22 mouse cellular contexts compared by ENCODE assay signal in genomic region chr8:106299686-106300085, GRCm38 (mm10). TPM values are rescaled to one million over a fixed set of nuclear protein-coding genes. Genes with fewer than 3 reads are reported as not detected.
DNase-seq lines count a peak whose midpoint lies in the region; ATAC-seq and TF ChIP-seq lines count a peak whose summit lies in the region.
"Had no signal": no experiment of that assay in that cellular context is flagged by ENCODE, and none has a peak within 500 bp of the region (broad histone marks: within the 10 kb centered on the region; RNA-seq: fewer than 3 reads in every experiment).

No protein-coding gene starts in this region.

- 85% methylated on average over 3 of the region's 3 CpGs for WGBS in forebrain, postnatal 0 days
- 91% methylated on average over 3 of the region's 3 CpGs for WGBS in forebrain, embryonic 14.5 days
- 88% methylated on average over 3 of the region's 3 CpGs for WGBS in intestine, postnatal 0 days
- WGBS in intestine, embryonic 15.5 days, result 88% methylated on average over 3 of the region's 3 CpGs
- WGBS in lung, postnatal 0 days, result 84% methylated on average over 3 of the region's 3 CpGs

- H3K27me3 ChIP-seq in forebrain, postnatal 0 days (ENCODE audit: insufficient read depth, low read length), result no peaks in the 10 kb centered on the region
- no peaks in the 10 kb centered on the region for H3K27me3 ChIP-seq in forebrain, embryonic 14.5 days (replicated peaks; ENCODE audit: control insufficient read depth, insufficient read depth, low read length)
- H3K27me3 ChIP-seq in intestine, postnatal 0 days (replicated peaks; ENCODE audit: control insufficient read depth, insufficient read depth, low read length), result no peaks in the 10 kb centered on the region
- H3K27me3 ChIP-seq in intestine, embryonic 15.5 days (replicated peaks), result no peaks in the 10 kb centered on the region
- H3K27me3 ChIP-seq in lung, postnatal 0 days (replicated peaks; ENCODE audit: insufficient read depth, low read length), result no peaks in the 10 kb centered on the region
- H3K27me3 ChIP-seq: embryonic facial prominence, embryonic 13.5 days; forebrain, embryonic 15.5 days; heart, embryonic 12.5 days; liver, embryonic 15.5 days had no signal

- no peak for DNase-seq in forebrain, postnatal 0 days
- no peak for DNase-seq in forebrain, embryonic 14.5 days (ENCODE audit: low spot score)
- no peak for DNase-seq in lung, postnatal 0 days (ENCODE audit: low spot score)
- no peak for DNase-seq in lung, postnatal 14 days
- DNase-seq in ZHBTc4 (ENCODE audit: low read depth, low spot score), result peak; percentile 57
- DNase-seq in thymus, postnatal 25 days, result no peak
- DNase-seq: adrenal gland, adult 8-10 months; cerebellum, adult 9-11 months; gastrocnemius, postnatal 36 days; kidney, adult 9 months; kidney, postnatal 36 days; lung, postnatal 36 days had no signal

- TF ChIP-seq EP300 in lung, postnatal 0 days (IDR thresholded peaks at IDR 0.05), result no peak

- H3K4me3 ChIP-seq in forebrain, postnatal 0 days (ENCODE audit: low read depth, low read length), result no peak overlapping the region
- H3K4me3 ChIP-seq in forebrain, embryonic 14.5 days (ENCODE audit: low read depth, low read length), result no peak overlapping the region
- no peak overlapping the region for H3K4me3 ChIP-seq in intestine, postnatal 0 days (ENCODE audit: low read depth, low read length)
- no peak overlapping the region for H3K4me3 ChIP-seq in intestine, embryonic 15.5 days (replicated peaks)
- no peak overlapping the region for H3K4me3 ChIP-seq in lung, postnatal 0 days (ENCODE audit: low read depth, low read length)
- H3K4me3 ChIP-seq: embryonic facial prominence, embryonic 13.5 days; forebrain, embryonic 15.5 days; heart, embryonic 12.5 days; limb, embryonic 12.5 days; liver, embryonic 15.5 days had no signal

- no peak overlapping the region for H3K9ac ChIP-seq in forebrain, postnatal 0 days
- no peak overlapping the region for H3K9ac ChIP-seq in forebrain, embryonic 14.5 days (ENCODE audit: low read length)
- H3K9ac ChIP-seq in intestine, postnatal 0 days (ENCODE audit: low read depth, low read length), result no peak overlapping the region
- H3K9ac ChIP-seq in intestine, embryonic 15.5 days, result no peak overlapping the region
- H3K9ac ChIP-seq in lung, postnatal 0 days (replicated peaks; ENCODE audit: low read depth), result no peak overlapping the region
- H3K9ac ChIP-seq: embryonic facial prominence, embryonic 13.5 days; forebrain, embryonic 15.5 days; heart, embryonic 12.5 days; limb, embryonic 12.5 days; liver, embryonic 15.5 days had no signal

- TF ChIP-seq CTCF in forebrain, postnatal 0 days (IDR thresholded peaks at IDR 0.05; ENCODE audit: low read depth), result peak; percentile 40; the same call in 1 of the 2 replicates
- TF ChIP-seq CTCF in intestine, postnatal 0 days (IDR thresholded peaks at IDR 0.05; ENCODE audit: low read depth), result peak; percentile 31; the same call in 1 of the 2 replicates
- TF ChIP-seq CTCF in lung, postnatal 0 days (IDR thresholded peaks at IDR 0.05), result peak; percentile 27

- no peaks in the 10 kb centered on the region for H3K36me3 ChIP-seq in forebrain, postnatal 0 days (ENCODE audit: insufficient read depth)
- no peaks in the 10 kb centered on the region for H3K36me3 ChIP-seq in forebrain, embryonic 14.5 days (ENCODE audit: control insufficient read depth, insufficient read depth, low read length)
- H3K36me3 ChIP-seq in intestine, postnatal 0 days (ENCODE audit: control insufficient read depth, insufficient read depth), result no peaks in the 10 kb centered on the region
- H3K36me3 ChIP-seq in intestine, embryonic 15.5 days, result no peaks in the 10 kb centered on the region
- H3K36me3 ChIP-seq in lung, postnatal 0 days (ENCODE audit: insufficient read depth, low read length), result no peaks in the 10 kb centered on the region
- H3K36me3 ChIP-seq: embryonic facial prominence, embryonic 13.5 days; forebrain, embryonic 15.5 days; heart, embryonic 12.5 days; limb, embryonic 12.5 days; liver, embryonic 15.5 days had no signal

- no peak overlapping the region for H3K27ac ChIP-seq in forebrain, postnatal 0 days (ENCODE audit: low read depth, low read length)
- H3K27ac ChIP-seq in forebrain, embryonic 14.5 days (ENCODE audit: low read depth, low read length), result no peak overlapping the region
- H3K27ac ChIP-seq in intestine, postnatal 0 days (ENCODE audit: low read depth, low read length), result no peak overlapping the region
- H3K27ac ChIP-seq in intestine, embryonic 15.5 days, result no peak overlapping the region
- H3K27ac ChIP-seq in lung, postnatal 0 days (ENCODE audit: low read length), result no peak overlapping the region
- H3K27ac ChIP-seq: embryonic facial prominence, embryonic 13.5 days; limb, embryonic 12.5 days; liver, embryonic 15.5 days had no signal

- H3K9me3 ChIP-seq in forebrain, postnatal 0 days (ENCODE audit: low read length), result no peaks in the 10 kb centered on the region
- H3K9me3 ChIP-seq in forebrain, embryonic 14.5 days (replicated peaks; ENCODE audit: control insufficient read depth, low read length), result no peaks in the 10 kb centered on the region
- H3K9me3 ChIP-seq in intestine, postnatal 0 days (ENCODE audit: control insufficient read depth), result no peaks in the 10 kb centered on the region
- no peaks in the 10 kb centered on the region for H3K9me3 ChIP-seq in intestine, embryonic 15.5 days
- H3K9me3 ChIP-seq in lung, postnatal 0 days (ENCODE audit: low read length), result no peaks in the 10 kb centered on the region
- H3K9me3 ChIP-seq: embryonic facial prominence, embryonic 13.5 days; forebrain, embryonic 15.5 days; heart, embryonic 12.5 days; limb, embryonic 12.5 days; liver, embryonic 15.5 days had no signal

- ATAC-seq in forebrain, postnatal 0 days, result no peak
- ATAC-seq in forebrain, embryonic 14.5 days, result no peak
- no peak for ATAC-seq in intestine, postnatal 0 days
- ATAC-seq in intestine, embryonic 15.5 days, result no peak
- no peak for ATAC-seq in lung, postnatal 0 days
- ATAC-seq: CD4-positive, CD25-positive, alpha-beta regulatory T cell, adult 4 months; forebrain, embryonic 15.5 days; midbrain, embryonic 16.5 days had no signal

- peaks cover 9% of the 10 kb centered on the region; the same call in 1 of the 2 replicates for H3K4me1 ChIP-seq in forebrain, postnatal 0 days (ENCODE audit: insufficient read depth)
- peaks cover 10% of the 10 kb centered on the region for H3K4me1 ChIP-seq in forebrain, embryonic 14.5 days (ENCODE audit: control insufficient read depth, insufficient read depth, low read length)
- no peaks in the 10 kb centered on the region; the same call in 1 of the 2 replicates for H3K4me1 ChIP-seq in intestine, postnatal 0 days (replicated peaks; ENCODE audit: control insufficient read depth, insufficient read depth, low read length)
- peaks cover 7% of the 10 kb centered on the region for H3K4me1 ChIP-seq in intestine, embryonic 15.5 days (replicated peaks)
- H3K4me1 ChIP-seq in lung, postnatal 0 days (ENCODE audit: insufficient read depth, low read depth, low read length), result no peaks in the 10 kb centered on the region
- H3K4me1 ChIP-seq: limb, embryonic 12.5 days; liver, embryonic 15.5 days had no signal

- no peak overlapping the region for H3K4me2 ChIP-seq in forebrain, postnatal 0 days (ENCODE audit: low read depth)
- no peak overlapping the region for H3K4me2 ChIP-seq in forebrain, embryonic 14.5 days (ENCODE audit: low read length)
- H3K4me2 ChIP-seq in intestine, postnatal 0 days (replicated peaks; ENCODE audit: low read depth), result no peak overlapping the region
- no peak overlapping the region for H3K4me2 ChIP-seq in intestine, embryonic 15.5 days (replicated peaks)
- no peak overlapping the region for H3K4me2 ChIP-seq in lung, postnatal 0 days (replicated peaks; ENCODE audit: low read depth, low read length)
- H3K4me2 ChIP-seq: embryonic facial prominence, embryonic 13.5 days; forebrain, embryonic 15.5 days; heart, embryonic 12.5 days; limb, embryonic 12.5 days; liver, embryonic 15.5 days had no signal

RNA-seq across cellular contexts. Expression of gene Smpd3, which starts 38.1 kb away (rescaled TPM):
- 103 and 114 TPM in 2 replicates for total RNA-seq in forebrain, postnatal 0 days (2014; rRNA removed)
- 63.1 and 84.8 TPM in 2 replicates for polyA plus RNA-seq in forebrain, postnatal 0 days (2015; fragmentation: Nextera tagmentation; extraction: Ambion mirVana)
- 24.2 and 36.0 TPM in 2 replicates for polyA plus RNA-seq in forebrain, embryonic 14.5 days (2014; fragmentation: Nextera tagmentation; extraction: Ambion mirVana)
- polyA plus RNA-seq in intestine, postnatal 0 days (2015; fragmentation: Nextera tagmentation; extraction: Ambion mirVana), result 10.6 and 11.8 TPM in 2 replicates
- 21.8 and 22.3 TPM in 2 replicates for polyA plus RNA-seq in intestine, embryonic 15.5 days (2015; fragmentation: Nextera tagmentation; extraction: Ambion mirVana)
- 1.5 and 1.7 TPM in 2 replicates for polyA plus RNA-seq in lung, postnatal 0 days (2015; fragmentation: Nextera tagmentation; extraction: Ambion mirVana)
- total RNA-seq: megakaryocyte-erythroid progenitor cell, adult 5-6 weeks had no signal
